Mouse (Mus musculus): ENCODE measurements at regions not wholly inside any gene's neighbourhood (a gene's known extent, or its start where the extent isn't known, plus 50 kb on each side); places are given as distances from the start of the nearest gene placed in this dataset.

GRCm38 (mm10) chr3:96343471-96344120, 49.8 kb upstream of the Fcgr1 start:
- Histone ChIP-seq H3K36me3 (ENCODE audit: control insufficient read depth, insufficient read depth, low read length) (no peaks in the 10 kb centered on the region), H3K9me3 (ENCODE audit: control insufficient read depth, low read length) (no peaks in the 10 kb centered on the region), H3K27ac (ENCODE audit: low read depth, low read length) (no peak overlapping the region), H3K27me3 (ENCODE audit: control insufficient read depth, insufficient read depth, low read length) (peaks cover 30% of the 10 kb centered on the region), H3K9ac (ENCODE audit: low read length) (no peak overlapping the region), H3K4me2 (ENCODE audit: low read depth) (no peak overlapping the region), H3K4me1 (ENCODE audit: control insufficient read depth, insufficient read depth, low read length) (no peaks in the 10 kb centered on the region), H3K4me3 (ENCODE audit: low read depth, low read length) (no peak overlapping the region)
- DNase-seq (ENCODE audit: low spot score) (no peak), ATAC-seq (ENCODE audit: insufficient read depth, low FRiP score, low TSS enrichment) (no peak)
- WGBS, result under 1% methylated on average over 27 of the region's 27 CpGs

All from neural tube, embryonic 11.5 days (tissue).